Mouse (Mus musculus): ENCODE measurements at regions not wholly inside any gene's neighbourhood (a gene's known extent, or its start where the extent isn't known, plus 50 kb on each side); places are given as distances from the start of the nearest gene placed in this dataset.

GRCm38 (mm10) chr12:77986738-77987137, 207.3 kb upstream of the Gm6657 start:
- TF ChIP-seq CTCF (IDR thresholded peaks at IDR 0.05; ENCODE audit: low read depth, low read length) (no peak), POLR2A (IDR thresholded peaks at IDR 0.05; ENCODE audit: insufficient read depth, low read length) (no peak), EP300 (IDR thresholded peaks at IDR 0.05; ENCODE audit: insufficient read depth, low read depth, low read length) (no peak)
